Mouse (Mus musculus) neutrophil, adult 5-6 weeks (primary cell): ENCODE measurements around the gene Abi2. TPM values are rescaled to one million over a fixed set of nuclear protein-coding genes. Genes with fewer than 3 reads are reported as not detected.
"Not testable (repeated sequence)": the region's sequence is repeated elsewhere in the genome, so short reads cannot be mapped to it uniquely, and the experiment has no call there.

Experiments
- ATAC-seq: fragments of 151-379, 151-347 bp; 2 replicates; pipeline ENCODE4 v1.8.0; 2017; ENCODE audit warnings: mild to moderate bottlenecking, moderate TSS enrichment; ENCODE audit not compliant: insufficient number of reproducible peaks, poor library complexity, low FRiP score, severe bottlenecking; ENCODE audit errors: extremely low read depth
- total RNA-seq: library from RNA; stranded (forward); fragments of 200-1000 nt; gene quantifications from 2 replicates; pipeline ENCODE4 v1.2.3, GENCODE M21; 2017

Gene Abi2
- 3.4 and 5.4 TPM in 2 replicates for total RNA-seq

DNA sequence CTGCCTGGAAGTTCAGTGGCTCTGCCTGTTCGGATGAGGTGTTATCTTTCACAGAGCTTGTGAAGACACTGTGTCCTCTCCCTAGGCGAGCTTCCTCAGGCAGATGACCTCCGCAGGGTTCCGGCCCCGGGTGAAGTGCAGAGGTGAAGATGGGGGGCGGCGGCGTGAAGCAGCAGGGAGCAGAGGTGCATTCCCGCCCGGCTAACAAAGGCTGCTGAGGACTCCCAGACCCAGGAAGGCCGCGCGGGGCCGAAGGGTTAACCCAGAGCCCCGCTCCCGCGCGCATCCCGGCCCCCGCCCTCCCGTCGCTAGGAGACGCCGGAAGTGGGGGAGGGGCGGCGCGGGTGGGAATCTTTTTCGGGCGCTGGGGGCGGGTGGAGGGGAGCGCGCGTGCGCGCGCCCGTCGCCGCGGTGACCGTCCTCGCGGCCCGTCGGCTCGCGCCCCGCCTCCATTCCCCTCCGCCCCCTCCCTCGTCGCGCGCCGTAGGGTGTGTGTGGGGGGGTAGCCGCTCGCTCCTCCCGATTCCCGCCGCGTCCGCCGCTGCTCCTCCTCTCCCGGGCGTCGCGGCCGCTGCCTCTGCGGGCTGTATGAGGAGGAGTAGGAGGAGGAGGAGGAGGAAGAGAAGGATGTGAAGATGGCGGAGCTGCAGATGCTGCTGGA is at the start of gene Abi2:
Gene Abi2, plus strand, starts transcription at position 452 of the 661 bp plus-strand sequence.
- ATAC-seq = peak; percentile 62

DNA sequence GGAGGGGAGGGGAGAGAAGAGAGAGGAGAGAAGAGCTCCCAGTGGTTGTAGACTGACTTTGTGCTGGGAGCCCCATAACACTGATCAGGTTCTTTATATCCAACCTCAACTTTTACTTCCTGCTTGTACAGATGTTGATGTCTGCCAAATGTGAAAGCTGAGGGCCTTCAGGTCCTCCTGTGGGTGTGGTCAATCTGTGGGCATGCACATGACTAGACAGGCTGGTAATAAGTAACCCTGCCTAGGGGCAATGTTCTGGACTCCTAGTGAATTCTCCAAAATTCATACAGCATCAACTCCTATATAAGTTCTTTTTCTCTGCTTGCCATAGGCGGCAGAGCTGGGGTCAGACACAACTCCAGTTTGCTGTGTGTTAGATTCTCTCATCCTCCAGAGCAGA is 47.8 kb upstream of the Abi2 start:
- ATAC-seq = no peak

DNA sequence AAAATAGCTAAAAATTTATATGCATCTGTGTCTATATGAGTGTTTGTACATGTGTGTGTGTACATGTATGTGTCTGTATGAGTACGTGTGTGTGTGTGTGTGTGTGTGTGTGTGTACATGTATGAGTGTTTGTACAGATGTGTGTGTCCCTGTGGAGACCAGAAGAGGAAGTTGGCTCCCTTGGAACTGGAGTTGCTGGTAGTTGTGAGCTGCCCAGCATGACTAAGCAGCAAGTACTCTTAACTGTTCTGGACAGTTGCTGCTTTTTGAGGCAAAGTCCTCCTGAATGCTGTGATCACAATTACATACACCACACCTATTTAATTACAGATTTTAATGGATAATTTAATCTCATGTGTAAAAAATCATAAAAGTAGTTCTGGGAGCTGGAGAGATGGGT is 32.9 kb upstream of the Abi2 start:
- ATAC-seq = no peak

DNA sequence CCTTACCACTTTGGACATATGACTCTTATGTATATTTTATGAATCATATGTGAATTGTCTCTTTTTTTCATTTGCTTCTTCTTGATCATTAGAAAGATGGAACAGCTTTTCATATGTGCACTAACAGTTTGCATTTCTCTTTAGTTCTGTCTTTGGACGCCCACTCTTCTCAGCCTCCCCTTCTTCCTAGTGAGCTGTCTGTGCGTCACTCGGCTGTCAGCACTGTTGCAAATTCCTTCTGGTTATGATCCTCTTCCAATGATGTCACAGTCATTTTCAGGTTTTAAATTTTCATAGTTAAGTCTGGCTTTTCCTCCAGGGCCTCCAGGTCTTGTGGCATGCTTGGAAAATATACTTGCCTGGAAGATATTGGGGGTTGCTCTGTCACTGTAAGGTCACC is 27.5 kb upstream of the Abi2 start:
- no peak for ATAC-seq

DNA sequence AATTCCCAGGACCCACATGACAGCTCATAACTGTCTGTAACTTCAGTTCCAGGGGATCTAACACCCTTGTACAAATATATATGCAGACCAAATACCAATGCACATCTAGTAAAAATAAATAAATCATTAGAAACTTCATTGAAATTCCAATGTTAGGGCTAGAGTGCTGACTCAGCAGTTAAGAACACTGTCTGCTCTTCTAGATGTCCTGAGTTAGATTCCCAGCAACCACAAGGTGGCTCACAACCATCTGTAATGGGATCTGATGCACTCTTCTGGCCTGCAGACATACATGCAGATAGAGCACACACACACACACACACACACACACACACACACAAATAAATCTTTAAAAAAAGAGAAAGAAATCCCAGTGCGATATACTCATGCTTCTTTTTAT is 4.6 kb upstream of the Abi2 start:
- ATAC-seq = no peak

DNA sequence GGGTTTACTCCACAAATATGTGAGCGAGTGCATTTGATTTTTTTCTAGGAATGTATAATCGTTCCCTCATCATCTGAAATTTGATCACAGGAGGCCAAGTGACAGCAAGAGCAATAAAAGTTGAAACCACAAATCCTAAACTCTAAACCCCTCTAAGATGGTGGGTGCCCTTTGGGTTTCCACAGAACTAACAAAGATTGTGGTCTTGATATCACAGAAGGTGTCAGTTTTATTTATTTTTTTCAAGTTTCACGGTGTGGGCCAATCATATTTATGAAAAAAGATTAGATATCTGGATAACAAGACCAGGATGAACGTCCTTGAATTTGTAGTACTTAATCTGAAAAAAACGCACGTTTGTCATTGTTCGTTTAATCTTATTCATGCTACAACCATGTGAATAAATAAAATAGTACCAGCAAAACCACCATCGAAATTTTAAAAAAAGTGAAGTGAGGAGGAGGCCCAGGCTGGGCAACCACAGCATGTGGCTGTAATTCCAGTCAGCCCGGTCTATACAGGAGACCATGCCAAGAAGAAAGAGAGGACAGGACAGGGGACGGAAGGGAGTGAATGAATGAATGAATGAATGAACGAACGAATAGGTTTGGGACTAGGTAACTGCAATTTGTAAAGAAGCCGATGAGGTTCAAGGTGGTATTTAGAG is 785 bp upstream of the Abi2 start:
- no peak for ATAC-seq

DNA sequence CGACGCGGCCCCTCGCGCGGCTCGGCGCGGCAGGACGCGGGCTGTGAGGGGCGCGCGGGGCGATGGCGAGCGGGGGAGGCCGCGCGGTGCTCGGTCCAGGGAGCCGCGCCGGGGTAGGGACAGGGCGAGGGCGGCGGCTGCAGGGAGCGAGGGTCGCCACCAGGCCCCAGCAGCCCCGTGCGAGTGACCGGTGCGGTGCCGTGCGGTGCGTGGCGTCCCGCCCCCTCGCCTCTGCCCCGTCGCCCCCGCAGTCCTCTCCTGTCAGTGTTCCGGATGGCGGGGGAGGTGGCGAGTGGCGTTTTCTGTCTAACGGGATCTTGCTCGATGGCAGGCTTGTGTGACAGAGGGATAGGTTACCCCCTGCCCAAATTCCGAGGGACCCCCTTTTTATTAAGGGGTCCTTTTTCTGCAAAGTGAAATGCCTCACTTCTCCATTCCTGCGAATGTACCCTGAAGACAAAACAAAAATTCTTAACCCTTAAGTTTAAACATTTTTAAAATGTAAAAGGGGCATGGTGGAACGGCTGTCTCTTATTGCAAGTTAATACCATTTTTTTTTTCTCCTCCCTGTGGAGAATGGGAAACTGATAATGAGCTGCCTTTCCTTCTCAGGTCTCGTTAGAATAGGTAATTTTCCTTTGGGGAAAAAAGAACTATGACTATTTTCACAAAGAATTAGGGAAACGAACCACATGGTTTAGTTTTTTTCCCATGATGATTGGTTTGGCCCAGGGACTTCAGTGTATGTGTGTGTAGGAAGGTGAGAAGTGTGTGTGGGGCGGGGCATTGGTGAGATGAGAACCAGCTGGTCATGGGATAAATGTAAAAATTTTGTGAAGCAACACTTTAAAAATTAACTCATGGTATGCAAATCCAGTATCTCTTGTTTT is 754 bp downstream of the Abi2 start:
- ATAC-seq = peak; percentile 40; the same call in 1 of the 2 replicates

DNA sequence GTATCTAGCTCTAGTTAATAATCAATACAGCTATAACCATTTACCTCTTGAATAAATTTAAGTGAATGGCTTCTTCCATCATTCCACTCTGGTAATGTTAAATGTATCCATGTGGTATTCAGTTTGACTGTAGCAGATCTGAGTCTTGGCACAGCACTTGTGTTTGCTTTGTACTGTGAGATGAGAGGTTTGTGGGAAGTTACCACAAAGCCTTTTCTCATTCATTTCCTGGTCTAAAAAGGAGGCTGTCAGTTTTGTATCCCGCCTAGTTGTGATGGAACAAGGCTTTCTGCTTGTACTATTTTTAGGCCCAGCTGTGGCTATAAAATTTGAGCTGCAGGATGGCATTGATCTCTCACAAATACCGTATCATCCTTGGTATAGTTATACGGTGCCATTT is 7.3 kb downstream of the Abi2 start:
- ATAC-seq = no peak

DNA sequence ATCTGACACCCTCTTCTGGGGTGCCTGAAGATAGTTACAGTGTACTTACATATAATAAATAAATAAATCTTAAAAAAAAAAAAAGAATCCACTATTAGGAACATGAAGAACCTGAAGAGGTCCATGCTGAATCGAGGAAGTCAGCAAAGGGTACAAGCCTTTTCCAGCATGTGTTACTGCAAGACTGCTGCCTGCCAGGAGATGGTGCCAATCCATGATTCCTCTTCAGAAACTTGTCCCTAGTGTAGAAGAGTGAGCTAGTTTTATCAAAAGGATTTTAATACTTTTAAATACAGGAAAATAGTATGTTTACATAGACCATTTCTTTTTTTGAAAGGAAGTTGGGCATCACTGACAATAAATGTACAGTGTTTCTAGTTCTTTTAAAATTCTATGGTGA is 14.5 kb downstream of the Abi2 start:
- ATAC-seq = no peak

DNA sequence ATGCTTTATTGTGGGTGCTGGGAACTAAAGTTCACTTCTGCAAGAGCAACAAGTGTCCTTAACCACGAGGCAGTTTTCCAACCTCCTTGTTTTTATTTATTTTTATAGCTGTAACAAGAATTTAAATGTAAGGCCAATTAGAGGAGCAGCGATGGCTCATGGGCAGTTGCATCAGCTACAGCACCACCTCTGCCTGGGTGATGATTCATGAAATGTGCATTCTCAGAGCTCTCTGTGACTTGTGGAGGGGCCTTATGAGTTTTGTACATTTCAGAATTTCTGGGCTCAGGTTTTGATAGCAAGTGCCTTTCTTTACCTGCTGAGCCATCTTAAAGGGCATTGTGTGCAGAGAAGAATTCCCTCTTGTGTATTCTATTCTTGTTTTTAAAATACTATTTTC is 18.9 kb downstream of the Abi2 start:
- no peak for ATAC-seq

DNA sequence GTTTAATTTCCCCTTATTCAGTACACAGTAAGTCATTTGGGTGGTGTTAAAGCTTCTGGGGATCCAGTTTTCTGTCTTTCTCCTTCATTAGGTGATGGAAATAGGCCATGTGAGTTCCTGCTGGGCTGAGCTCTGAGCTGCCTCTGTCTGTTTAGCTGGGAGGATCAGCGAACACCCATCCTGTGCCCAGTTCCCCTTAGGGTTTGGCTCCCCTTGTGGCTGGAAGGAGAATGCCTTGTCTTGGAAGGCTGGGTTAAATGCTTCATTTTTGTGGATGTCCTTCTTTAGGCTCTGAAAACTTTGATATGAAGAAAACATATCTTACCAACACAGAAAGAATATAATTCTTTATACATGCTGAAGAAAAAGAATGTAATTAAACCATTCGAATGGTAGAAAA is 19.5 kb downstream of the Abi2 start:
- peak; percentile 80; the same call in 1 of the 2 replicates for ATAC-seq

DNA sequence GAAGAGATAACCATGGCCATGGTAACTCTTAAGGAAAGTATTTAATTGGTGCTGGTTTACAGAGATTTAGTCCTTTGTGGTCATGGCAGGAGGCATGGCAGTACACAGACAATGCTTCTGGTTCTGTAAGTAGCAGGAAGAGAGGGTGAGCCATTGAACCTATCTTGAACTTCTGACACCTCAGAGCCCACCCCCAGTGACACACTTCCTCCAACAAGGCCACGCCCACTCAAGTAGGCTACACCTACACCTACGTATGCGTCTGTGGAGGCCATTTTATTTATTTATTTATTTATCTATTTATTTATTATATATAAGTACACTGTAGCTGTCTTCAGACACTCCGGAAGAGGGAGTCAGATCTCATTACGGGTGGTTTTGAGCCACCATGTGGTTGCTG is 22.1 kb downstream of the Abi2 start:
- no peak for ATAC-seq

DNA sequence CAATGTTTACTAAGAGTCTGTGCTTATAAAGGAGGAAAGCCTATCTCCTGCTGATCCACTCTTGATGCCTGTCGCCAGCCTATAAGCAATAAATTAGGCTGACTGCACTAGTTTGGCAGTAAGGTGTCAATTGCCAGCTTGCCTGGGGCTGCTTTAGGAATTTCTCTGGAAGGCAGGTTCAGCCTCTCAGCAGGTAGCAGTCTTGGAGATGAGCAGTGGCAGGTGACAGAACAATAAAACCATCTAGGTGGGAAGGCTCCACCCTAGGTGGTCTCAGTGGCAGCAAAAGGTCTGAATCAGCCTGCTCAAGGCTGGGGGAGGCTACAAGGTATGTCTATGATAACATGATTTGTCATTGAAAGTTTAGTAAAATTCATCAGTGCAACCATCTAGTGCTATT is 23.1 kb downstream of the Abi2 start:
- no peak for ATAC-seq

DNA sequence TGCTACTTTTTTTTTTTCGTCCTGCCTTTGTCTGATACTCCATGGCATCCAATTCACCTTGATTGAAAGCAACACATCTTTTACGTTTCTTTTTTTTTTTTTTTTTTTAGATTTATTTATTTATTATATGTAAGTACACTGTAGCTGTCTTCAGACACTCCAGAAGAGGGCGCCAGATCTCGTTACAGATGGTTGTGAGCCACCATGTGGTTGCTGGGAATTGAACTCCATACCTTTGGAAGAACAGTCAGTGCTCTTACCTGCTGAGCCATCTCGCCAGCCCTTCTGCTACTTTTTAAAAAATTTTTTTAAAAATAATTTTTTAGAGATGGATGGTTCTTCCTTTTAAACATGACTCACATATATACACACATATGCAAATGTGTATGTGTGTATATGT is 32.0 kb downstream of the Abi2 start:
- not testable (repeated sequence) for ATAC-seq

DNA sequence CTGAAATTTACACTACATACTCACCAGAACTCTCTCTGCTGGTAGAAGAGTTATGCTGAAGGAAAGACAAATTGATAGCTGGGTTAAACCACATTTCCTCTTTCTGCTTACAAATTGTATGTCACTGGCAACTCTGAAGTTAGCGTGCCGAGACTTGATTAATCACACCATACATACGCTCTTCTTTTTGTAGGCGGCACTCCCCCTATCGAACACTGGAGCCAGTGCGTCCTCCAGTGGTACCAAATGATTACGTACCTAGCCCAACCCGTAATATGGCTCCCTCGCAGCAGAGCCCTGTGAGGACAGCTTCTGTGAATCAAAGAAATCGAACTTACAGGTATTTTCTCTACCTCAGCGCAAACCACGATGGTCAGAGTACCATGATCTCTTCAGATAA is 37.6 kb downstream of the Abi2 start:
- peak; percentile 70; the same call in 1 of the 2 replicates for ATAC-seq

DNA sequence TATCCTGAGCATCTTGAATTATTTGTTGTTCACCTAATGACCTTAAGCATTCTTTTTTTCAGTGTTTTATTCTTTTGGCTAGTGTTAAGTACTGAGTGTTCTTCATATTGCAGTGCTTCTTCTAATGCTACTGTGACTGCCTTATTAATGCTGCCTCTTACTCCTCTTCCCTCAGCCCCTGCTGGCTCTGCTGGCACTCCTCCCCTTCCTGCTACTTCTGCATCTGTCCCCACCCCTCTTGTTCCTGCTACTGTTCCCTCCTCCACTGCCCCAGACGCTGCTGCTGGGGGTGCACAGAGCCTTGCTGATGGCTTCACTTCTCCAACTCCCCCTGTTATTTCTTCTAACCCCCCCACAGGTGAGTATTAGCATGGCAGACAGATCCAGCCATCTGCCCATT is 40.5 kb downstream of the Abi2 start:
- ATAC-seq = no peak

DNA sequence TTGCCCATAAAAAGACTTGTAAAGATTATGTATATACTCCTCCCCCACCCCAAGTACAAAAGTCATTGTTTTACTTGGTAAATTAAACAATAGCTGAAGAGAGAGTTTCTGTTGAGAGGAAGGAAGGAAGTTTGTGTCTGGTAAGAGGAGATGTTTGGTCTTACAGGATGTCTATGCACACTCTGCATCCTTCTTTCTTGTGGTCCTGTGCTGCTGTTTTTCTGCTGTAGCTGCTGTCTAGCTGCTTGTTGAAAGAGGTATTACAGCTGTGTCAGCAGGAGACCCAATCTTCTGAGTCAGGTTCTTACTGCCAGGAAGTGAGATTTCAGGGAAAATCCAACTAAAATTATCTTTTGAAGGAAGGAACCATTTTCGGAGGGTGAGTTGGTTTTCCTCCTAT is 51.2 kb downstream of the Abi2 start:
- no peak for ATAC-seq

DNA sequence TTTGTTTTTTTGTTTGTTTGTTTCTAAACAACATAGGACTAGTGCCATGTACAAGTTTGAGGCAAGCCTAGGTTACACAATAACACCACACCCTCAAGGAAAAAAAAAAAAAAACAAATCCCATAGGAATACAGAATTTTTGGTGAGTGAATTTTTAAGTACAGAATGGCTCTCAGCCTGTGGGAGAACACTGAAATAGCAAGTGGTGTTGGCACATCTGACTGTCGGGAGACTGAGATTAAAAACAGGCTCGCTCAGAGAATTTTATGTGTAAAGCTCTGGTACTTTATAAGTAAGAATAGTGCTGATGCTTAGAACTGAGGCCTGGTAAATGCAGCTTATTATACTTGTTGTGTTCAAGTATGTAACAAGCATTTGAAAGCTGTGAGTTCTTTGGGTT is 60.1 kb downstream of the Abi2 start:
- no peak for ATAC-seq

DNA sequence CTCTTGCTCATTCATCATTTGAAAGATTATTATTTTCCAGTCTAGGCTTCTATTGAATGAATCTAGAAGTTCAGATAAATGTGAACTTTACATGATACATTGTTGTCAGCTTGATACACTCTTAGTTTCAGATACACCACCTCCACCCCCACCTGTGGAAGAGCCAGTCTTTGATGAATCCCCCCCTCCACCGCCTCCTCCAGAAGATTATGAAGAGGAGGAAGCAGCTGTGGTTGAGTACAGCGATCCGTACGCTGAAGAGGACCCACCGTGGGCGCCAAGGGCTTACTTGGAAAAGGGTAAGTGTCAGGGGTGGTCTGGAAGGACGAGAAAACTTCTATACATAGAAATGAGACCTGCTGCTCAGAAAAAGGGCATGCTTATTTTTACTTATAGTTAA is 61.1 kb downstream of the Abi2 start:
- no peak for ATAC-seq

DNA sequence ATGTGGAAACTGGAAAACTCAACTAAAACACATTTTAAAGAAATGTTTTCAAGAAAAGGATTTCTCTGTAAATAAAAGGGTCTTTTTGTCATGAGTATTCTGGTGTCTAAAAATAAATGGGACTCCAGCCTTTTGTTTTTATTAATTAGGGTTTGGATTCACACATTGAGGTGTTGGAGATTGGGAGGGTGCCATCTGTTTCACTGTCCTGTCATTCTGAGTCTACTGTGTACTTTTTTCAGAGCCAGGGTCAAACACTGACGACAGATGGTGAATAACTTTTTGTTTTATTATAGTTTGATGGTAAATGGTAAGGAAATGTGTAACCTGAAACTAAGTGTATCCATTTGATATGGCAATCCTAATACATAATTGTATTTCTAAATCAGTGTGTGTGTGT is 72.1 kb downstream of the Abi2 start:
- no peak for ATAC-seq
